Mouse (Mus musculus) retina, postnatal 1 day (tissue): Measurements from ENCODE around the gene Zup1.
"Not testable (repeated sequence)": the region's sequence is repeated elsewhere in the genome, so short reads cannot be mapped to it uniquely, and the experiment has no call there.

ENCODE experiments used
- DNase-seq: peaks from one replicate; pipeline ENCODE4 v3.0.0-alpha.2; 2012

The Zup1 gene

DNA sequence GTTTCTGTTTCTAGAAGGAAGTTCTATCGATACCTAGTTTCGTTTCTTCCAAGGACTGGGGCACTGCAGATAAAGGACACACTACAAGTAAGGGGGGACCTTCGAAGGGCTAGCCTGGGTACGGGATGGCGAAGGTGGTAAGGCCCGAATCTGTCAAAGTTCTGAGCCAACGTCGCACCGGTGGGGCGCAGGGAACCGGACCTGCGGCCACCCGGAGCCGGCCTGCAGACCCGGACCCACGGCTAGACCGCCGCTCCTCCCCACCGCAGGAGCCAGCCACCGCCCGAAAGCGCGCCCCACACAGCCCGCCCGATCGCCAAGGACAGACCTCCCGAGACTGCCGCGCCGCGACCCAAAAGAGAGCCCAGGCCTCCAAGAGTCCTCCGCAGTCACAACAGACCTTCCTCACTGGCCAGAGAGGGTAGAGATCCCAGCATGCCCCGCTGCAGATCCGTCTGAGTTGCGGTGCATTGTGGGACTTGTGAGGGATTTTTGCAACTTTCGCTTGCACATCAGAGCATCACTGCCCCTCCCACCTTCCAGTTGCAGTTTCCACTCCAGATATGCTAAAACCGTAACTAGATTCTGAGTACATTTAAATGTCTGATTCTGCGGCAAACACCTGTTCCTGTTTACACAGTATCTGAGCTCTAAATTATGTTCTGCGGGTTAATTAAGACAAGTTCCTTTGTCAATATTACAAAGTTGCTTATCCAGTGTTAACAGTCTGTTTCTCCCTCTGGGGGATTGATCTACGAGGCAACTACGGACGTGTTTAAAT is at the start of gene Zup1:
Gene Zup1, minus strand, starts transcription at position 467 of the 781 bp plus-strand sequence.
- DNase-seq = peak; percentile 93

DNA sequence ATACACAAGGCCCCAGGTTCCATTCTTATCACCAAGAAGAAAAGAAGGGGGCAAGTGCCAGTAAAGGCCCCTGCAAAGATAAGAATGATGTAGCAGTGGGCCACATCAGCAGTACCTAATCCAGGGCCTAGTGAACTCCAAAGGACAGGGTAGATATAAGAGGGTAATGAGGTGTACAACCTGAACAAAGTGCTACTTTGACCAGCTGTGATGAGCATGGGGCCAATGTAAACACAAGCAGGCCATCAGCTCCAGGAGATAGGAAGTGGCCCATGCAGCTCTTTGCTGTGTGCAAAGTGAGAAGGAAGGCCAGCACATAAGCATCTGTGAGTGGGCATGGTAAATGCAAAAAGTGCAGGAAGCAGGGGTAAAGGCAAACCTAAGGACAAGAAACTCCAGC is 47.3 kb upstream of the Zup1 start:
- DNase-seq = no peak

- not testable (repeated sequence) for DNase-seq
These were observed 45.6 kb upstream of the Zup1 start for GRCm38 (mm10) chr10:33996686-33997085.

DNA sequence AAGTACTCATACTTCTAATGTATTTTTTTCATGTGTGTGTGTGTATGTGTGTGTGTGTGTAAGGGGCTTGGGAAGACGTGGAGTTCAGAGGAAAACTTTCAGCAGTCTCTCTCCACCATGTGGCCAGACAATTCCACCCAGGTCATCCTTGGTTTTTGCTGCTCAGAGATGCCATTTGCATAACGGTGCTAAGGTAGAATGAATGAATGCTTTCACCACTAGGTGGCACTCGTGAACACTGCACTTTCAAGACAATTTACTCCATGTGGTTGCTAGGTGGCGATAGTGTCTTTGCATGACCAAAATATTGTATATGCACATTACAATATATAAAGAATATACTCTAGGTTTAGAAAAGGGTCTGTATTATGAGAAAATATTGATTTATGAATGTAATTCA is 35.7 kb upstream of the Zup1 start:
- peak; percentile 89 for DNase-seq

- DNase-seq = no peak
These were observed 23.9 kb upstream of the Zup1 start for GRCm38 (mm10) chr10:33974781-33975494.

DNA sequence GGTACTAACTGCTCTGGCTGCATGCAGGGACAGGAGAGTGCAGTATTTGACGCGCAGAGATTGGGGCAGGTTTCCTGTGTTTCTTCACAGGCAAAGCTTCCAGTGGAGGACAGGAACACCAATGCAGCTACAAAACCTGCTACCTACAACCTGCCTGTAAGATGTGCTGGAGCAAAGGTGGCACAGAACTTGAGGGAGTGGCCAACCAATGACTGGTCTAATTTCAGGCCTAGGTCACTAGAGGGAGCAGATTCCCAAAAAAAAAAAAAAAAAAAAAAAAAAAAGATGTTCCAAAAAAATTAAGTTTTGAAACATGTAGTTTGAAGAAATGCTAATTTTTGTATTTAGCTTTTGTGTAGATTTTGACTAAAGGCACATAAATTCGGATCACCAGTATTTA is 1.4 kb upstream of the Zup1 start:
- DNase-seq = no peak

GRCm38 (mm10) chr10:33946336-33946735 is 4.7 kb downstream of the Zup1 start:
- DNase-seq = no peak

DNA sequence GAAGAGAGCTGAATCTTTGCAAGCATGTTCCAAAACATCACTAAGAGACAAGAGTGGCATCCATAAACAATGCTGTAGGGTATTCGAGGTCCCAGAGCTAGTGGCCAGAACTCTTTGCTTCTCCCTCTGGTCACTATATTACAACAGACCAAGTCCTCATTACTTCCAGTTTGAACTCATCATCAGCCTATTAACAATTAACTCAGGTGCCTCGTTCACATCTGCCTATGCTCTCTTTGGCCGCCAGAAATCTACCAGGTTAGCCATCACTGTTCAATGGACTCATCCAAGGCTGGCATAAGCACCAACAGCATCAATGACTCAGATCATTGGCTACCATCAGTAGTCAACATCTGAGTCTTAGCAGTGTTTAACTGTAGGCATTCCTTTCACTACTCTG is 5.7 kb downstream of the Zup1 start:
- no peak for DNase-seq

GRCm38 (mm10) chr10:33940702-33941101 is 10.4 kb downstream of the Zup1 start:
- no peak for DNase-seq

- no peak for DNase-seq
These were observed 45.6 kb downstream of the Zup1 start for GRCm38 (mm10) chr10:33905489-33905888.

- DNase-seq = peak; percentile 81
These were observed 46.3 kb downstream of the Zup1 start, which contains the start of gene Rsph4a for GRCm38 (mm10) chr10:33904530-33905481. Gene Rsph4a, plus strand, starts transcription at chr10:33905111.

DNA sequence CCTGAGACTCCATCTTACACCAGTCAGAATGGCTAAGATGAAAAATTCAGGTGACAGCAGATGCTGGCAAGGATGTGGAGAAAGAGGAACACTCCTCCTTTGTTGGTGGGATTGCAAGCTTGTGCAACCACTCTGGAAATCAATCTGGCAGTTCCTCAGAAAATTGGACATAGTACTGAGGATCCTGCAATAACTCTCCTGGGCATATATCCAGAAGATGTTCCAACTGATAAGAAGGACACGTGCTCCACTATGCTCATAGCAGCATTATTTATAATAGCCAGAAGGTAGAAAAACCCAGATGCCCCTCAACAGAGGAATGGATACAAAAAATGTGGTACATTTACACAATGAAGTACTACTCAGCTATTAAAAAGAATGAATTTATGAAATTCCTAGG is 49.5 kb downstream of the Zup1 start:
- not testable (repeated sequence) for DNase-seq

- DNase-seq = not testable (repeated sequence)
These were observed 68.7 kb downstream of the Zup1 start for GRCm38 (mm10) chr10:33882411-33882810.

DNA sequence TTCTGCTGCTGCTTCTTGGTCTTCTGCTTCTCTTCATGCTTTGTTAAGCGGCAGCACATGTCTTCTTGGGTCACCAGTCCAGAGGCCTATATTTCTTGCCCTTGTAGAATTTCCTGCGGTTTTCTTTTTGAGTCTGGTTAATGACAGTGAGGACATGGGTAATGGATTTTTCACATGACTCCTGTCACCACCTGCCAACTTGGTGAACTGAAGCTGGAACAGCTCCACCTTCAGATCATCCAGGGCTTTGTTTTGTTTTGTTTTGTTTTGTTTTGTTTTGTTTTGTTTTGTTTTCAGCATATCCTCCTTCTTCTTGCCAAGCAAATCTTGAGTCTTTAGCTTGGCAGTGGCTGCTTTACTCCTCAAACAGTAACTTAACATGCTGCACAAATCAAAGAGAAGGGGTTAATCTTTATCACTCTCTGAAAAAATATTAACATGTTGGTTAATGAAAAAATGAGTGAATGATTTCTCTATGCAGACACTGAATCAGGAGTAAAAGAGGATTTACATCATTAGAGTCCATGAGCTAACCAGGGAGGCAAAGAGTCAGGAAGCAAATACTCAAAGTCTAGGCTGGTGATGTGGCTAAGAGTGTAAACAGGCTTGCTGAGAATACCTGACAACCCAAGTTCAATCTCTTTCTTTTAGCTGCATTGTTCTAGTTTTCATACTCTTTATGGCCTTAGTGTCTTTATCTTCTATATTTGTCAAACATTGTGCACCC is 78.2 kb downstream of the Zup1 start:
- DNase-seq = no peak

DNA sequence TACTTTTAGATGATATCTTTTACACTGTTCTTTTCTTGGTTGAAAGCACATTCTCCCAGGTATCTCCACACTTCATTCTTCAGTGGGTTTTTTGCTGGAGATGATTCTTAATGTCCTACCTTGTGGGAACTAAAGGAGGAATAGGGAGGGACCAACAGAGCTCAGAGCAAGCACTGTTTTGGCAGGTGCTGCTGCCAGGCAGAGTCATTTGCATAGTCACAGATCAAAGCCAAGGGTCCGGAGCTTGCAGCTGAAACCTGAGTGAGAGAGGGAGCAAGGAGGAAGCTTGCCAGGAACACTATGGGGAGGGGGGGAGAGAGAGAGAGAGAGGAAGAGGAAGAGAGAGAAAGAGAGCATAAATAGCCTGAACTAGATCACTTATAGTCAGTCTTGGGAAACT is 80.6 kb downstream of the Zup1 start:
- no peak for DNase-seq
